Mouse (Mus musculus): ENCODE measurements at regions not wholly inside any gene's neighbourhood (a gene's known extent, or its start where the extent isn't known, plus 50 kb on each side); places are given as distances from the start of the nearest gene placed in this dataset.

DNA sequence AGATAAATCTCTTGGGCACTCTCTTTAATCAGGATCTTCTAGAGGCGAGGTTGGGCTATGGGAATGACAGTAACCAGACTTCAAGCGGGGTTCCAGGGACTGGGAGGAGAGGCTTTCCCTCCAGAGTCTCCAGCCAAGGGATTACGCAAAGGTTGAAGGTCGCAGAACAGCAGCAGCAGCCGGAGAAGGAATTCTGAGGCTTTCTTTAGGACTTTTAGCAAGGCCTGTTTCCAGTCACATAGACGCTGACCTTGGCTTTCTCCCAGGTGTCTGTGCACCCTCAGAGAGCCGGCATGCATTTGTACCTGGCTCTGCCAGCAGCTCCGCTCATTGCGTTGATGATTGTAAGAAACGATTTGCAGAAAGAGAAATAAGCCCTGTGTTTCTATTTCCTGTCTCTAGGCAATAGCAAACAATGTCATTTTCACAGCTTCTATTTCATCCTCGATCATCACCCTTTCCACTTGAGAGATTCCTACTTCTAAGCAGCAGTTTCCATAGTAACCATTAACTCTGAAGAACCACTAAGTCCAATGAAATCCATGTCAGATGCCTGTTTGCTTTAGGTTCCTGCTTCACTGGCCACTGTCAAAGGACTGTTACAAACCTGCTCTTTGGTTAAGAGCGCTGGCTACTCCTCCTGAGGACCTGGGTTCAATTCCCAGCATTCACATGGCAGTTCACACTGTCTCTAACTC, 104.7 kb upstream of the Tmem72 start:
- TF ChIP-seq CTCF (IDR thresholded peaks at IDR 0.05; ENCODE audit: low read depth) = no peak
- Histone ChIP-seq H3K9me3 (replicated peaks; ENCODE audit: low read length) (no peaks in the 10 kb centered on the region), H3K36me3 (ENCODE audit: insufficient read depth, low read length) (no peaks in the 10 kb centered on the region), H3K27me3 (ENCODE audit: insufficient read depth, low read length) (no peaks in the 10 kb centered on the region), H3K4me3 (replicated peaks; ENCODE audit: low read depth, low read length) (no peak overlapping the region), H3K4me1 (replicated peaks; ENCODE audit: insufficient read depth, low read length) (no peaks in the 10 kb centered on the region), H3K27ac (no peak overlapping the region), H3K4me2 (ENCODE audit: low read length) (no peak overlapping the region), H3K9ac (ENCODE audit: low read depth, low read length) (no peak overlapping the region)
- WGBS = 51% methylated on average over 12 of the region's 12 CpGs
- DNase-seq (ENCODE audit: low spot score) (peak; percentile 64), ATAC-seq (replicated peaks; ENCODE audit: low FRiP score, low read depth) (no peak)

DNA sequence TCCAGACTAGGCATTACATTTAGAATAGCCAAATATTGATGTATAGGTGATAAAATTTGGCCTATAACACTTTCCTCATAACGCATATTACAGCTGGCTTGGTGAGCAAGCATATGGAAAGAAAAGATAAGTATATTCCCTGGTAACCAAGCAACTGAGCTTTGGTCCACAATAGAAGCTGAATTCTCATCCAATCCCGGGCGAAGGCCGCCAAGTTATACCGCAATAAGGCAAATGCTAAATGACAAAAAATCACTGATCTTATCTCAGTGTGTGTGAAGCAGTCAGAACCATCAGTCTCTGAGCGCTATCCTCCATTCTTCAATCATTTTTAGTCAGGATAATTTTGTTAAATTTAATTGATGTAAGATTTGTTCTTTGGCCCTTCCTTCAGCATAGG, 105.9 kb upstream of the Tmem72 start:
- H3K27ac ChIP-seq = no peak overlapping the region
- no peaks in the 10 kb centered on the region for H3K27me3 ChIP-seq (ENCODE audit: insufficient read depth, low read length)
- no peak overlapping the region for H3K9ac ChIP-seq (ENCODE audit: low read depth, low read length)
- TF ChIP-seq CTCF (IDR thresholded peaks at IDR 0.05; ENCODE audit: low read depth) = no peak
- ATAC-seq (replicated peaks; ENCODE audit: low FRiP score, low read depth) (no peak), DNase-seq (ENCODE audit: low spot score) (no peak)
- H3K9me3 ChIP-seq (replicated peaks; ENCODE audit: low read length) = no peaks in the 10 kb centered on the region
- H3K4me3 ChIP-seq (replicated peaks; ENCODE audit: low read depth, low read length) = no peak overlapping the region
- no peaks in the 10 kb centered on the region for H3K36me3 ChIP-seq (ENCODE audit: insufficient read depth, low read length)
- no peak overlapping the region for H3K4me2 ChIP-seq (ENCODE audit: low read length)
- WGBS = 97% methylated on average over 6 of the region's 6 CpGs
- H3K4me1 ChIP-seq (replicated peaks; ENCODE audit: insufficient read depth, low read length) = no peaks in the 10 kb centered on the region

DNA sequence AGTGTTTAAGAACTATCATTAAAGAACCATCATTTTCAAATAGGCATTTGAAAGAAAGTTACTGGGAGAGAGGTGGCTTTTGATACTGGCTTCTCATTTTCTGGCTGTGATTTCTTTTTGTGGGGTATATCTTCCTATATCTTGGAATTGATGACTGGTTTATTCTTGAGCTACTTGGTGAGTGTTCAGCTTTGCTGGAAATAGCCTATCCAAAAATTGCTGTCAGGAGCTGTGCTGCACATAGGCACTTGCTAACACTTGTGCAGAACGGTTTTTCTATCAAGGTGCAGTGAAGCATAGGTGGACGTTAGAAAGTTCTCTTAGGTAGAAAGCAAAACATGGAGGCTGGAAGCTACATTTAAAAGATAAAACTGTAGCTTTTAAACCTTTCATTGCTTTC, 108.9 kb upstream of the Tmem72 start:
- no peak overlapping the region for H3K4me3 ChIP-seq (replicated peaks; ENCODE audit: low read depth, low read length)
- ATAC-seq (replicated peaks; ENCODE audit: low FRiP score, low read depth) (no peak), DNase-seq (ENCODE audit: low spot score) (no peak)
- H3K4me2 ChIP-seq (ENCODE audit: low read length) = no peak overlapping the region
- no peaks in the 10 kb centered on the region for H3K9me3 ChIP-seq (replicated peaks; ENCODE audit: low read length)
- H3K27me3 ChIP-seq (ENCODE audit: insufficient read depth, low read length) = no peaks in the 10 kb centered on the region
- no peaks in the 10 kb centered on the region for H3K36me3 ChIP-seq (ENCODE audit: insufficient read depth, low read length)
- no peaks in the 10 kb centered on the region for H3K4me1 ChIP-seq (replicated peaks; ENCODE audit: insufficient read depth, low read length)
- H3K27ac ChIP-seq = no peak overlapping the region
- H3K9ac ChIP-seq (ENCODE audit: low read depth, low read length) = no peak overlapping the region
- 46% methylated on average over 2 of the region's 2 CpGs for WGBS
- TF ChIP-seq CTCF (IDR thresholded peaks at IDR 0.05; ENCODE audit: low read depth) = no peak

DNA sequence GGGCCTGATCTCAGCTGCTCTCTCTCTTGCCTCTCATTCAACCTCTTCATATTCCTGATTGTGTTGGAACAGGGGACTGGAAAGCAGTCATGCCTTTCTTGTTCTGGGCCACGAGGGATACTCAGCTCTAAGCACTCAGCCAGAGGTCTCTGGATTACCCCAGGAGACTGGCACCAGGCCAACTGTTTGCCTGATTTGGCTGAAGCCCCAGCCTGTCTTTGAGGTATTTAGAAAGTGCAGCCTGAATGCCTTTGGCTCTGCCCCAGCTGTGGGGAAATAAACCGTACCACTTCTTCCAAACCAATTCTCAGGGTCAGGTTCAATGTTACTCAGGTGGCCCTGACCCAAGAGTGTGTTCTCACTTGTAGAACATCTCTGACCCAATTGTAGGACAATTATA, 112.6 kb upstream of the Tmem72 start:
- Histone ChIP-seq H3K4me2 (ENCODE audit: low read length) (no peak overlapping the region), H3K4me3 (replicated peaks; ENCODE audit: low read depth, low read length) (no peak overlapping the region), H3K9ac (ENCODE audit: low read depth, low read length) (no peak overlapping the region), H3K27me3 (ENCODE audit: insufficient read depth, low read length) (no peaks in the 10 kb centered on the region), H3K9me3 (replicated peaks; ENCODE audit: low read length) (no peaks in the 10 kb centered on the region), H3K27ac (no peak overlapping the region), H3K4me1 (replicated peaks; ENCODE audit: insufficient read depth, low read length) (no peaks in the 10 kb centered on the region), H3K36me3 (ENCODE audit: insufficient read depth, low read length) (no peaks in the 10 kb centered on the region)
- DNase-seq (ENCODE audit: low spot score) (peak; percentile 21), ATAC-seq (replicated peaks; ENCODE audit: low FRiP score, low read depth) (no peak)
- TF ChIP-seq CTCF (IDR thresholded peaks at IDR 0.05; ENCODE audit: low read depth) = no peak
- WGBS = 39% methylated on average over 2 of the region's 2 CpGs

DNA sequence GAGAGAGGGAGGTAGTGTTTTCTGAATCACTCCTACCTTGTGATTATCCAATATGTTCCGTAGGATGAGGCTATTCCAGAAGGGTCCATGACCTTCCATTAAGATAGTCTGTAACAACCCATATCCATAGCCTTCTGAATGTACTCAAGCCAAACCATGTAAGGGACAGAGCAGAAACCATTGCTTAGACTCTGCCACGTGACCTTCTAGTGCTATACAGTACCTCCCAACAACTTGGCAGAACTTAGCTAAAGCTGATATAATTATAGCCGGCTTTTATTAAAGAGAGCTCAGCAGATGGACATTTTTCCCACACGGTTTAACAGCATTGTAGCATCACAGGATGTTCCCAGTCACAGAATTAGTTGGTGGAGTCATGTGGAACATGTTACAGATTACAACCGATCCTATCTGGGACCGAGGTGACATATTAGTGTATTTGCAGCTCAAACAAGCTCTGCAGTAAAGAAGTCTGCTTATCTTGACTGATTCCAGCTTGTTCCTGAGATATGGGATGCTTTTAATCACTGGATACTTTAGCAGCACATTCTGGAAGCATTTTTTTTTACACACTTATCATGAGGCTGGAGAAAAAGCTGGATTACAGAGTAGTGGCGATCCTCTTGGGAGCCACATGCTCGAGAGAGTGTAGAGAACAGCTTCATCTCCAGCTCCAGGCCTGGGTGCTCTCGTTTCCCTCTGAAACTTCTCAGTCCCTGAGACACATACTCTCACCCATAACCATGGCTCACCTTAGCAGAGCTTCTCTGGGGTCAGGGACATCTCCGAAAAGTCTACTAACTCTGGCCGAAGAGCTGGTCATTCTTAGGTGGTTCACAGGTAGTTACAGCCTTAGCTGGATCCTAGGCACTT, 129.5 kb upstream of the Tmem72 start:
- DNase-seq (ENCODE audit: low spot score) (peak; percentile 68), ATAC-seq (replicated peaks; ENCODE audit: low FRiP score, low read depth) (no peak)
- no peaks in the 10 kb centered on the region for H3K27me3 ChIP-seq (ENCODE audit: insufficient read depth, low read length)
- no peak overlapping the region for H3K9ac ChIP-seq (ENCODE audit: low read depth, low read length)
- no peak overlapping the region for H3K4me2 ChIP-seq (ENCODE audit: low read length)
- no peak for TF ChIP-seq CTCF (IDR thresholded peaks at IDR 0.05; ENCODE audit: low read depth)
- H3K27ac ChIP-seq = no peak overlapping the region
- 66% methylated on average over 11 of the region's 11 CpGs for WGBS
- H3K4me3 ChIP-seq (replicated peaks; ENCODE audit: low read depth, low read length) = no peak overlapping the region
- H3K36me3 ChIP-seq (ENCODE audit: insufficient read depth, low read length) = no peaks in the 10 kb centered on the region
- H3K4me1 ChIP-seq (replicated peaks; ENCODE audit: insufficient read depth, low read length) = no peaks in the 10 kb centered on the region
- no peaks in the 10 kb centered on the region for H3K9me3 ChIP-seq (replicated peaks; ENCODE audit: low read length)

DNA sequence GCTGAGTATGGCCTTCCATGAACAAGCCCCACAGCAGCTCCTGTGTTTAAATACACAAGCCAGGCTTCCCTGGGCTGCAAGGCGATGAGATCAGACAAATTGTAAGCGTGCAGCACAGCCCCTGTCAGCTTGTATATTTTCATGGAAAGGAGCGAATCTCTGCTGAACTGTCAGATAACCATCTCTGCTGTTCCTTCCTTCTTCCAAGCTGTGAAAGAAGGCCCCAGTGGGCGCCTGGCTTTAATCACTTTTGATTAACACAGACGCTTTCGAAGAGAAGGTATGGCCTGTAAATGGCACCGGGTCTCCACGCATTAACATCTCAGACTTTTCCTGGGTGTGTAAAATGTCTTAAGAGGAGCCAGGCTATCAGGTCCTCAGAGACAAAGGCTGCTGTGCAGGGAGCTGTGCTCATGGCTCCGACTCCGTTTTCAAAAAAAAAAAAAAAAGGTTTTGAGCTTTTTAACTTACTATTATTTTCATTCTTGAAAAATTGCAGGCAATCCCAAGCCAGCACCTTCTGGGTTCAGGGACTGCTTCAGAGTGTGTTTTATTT, 131.9 kb upstream of the Tmem72 start:
- H3K9ac ChIP-seq (ENCODE audit: low read depth, low read length) = no peak overlapping the region
- H3K9me3 ChIP-seq (replicated peaks; ENCODE audit: low read length) = no peaks in the 10 kb centered on the region
- H3K27ac ChIP-seq = no peak overlapping the region
- H3K36me3 ChIP-seq (ENCODE audit: insufficient read depth, low read length) = no peaks in the 10 kb centered on the region
- H3K27me3 ChIP-seq (ENCODE audit: insufficient read depth, low read length) = no peaks in the 10 kb centered on the region
- DNase-seq (ENCODE audit: low spot score) (no peak), ATAC-seq (replicated peaks; ENCODE audit: low FRiP score, low read depth) (no peak)
- no peaks in the 10 kb centered on the region for H3K4me1 ChIP-seq (replicated peaks; ENCODE audit: insufficient read depth, low read length)
- WGBS = 71% methylated on average over 10 of the region's 10 CpGs
- no peak overlapping the region for H3K4me2 ChIP-seq (ENCODE audit: low read length)
- H3K4me3 ChIP-seq (replicated peaks; ENCODE audit: low read depth, low read length) = no peak overlapping the region
- no peak for TF ChIP-seq CTCF (IDR thresholded peaks at IDR 0.05; ENCODE audit: low read depth)

Measured in kidney, postnatal 0 days (tissue).